Mouse (Mus musculus): ENCODE results near the gene Ptch1. TPM values are rescaled to one million over a fixed set of nuclear protein-coding genes. Genes with fewer than 3 reads are reported as not detected.

Gene Ptch1
- total and polyA plus RNA-seq, 3 experiments: 7.5 to 79.0 (median 23.4) TPM

Other genes with a start within 250 kb of the Ptch1 start
- 4.0 and 5.0 TPM in 2 replicates for gene Fancc, start 76.3 kb downstream of the Ptch1 start, total RNA-seq (2012; rRNA removed)
- gene Fancc, start 76.3 kb downstream of the Ptch1 start, polyA plus RNA-seq (2012; ENCODE audit: insufficient read depth in 1 of 2, insufficient read length in 2 of 2, low read depth in 1 of 2, low replicate concordance in 2 of 2, missing spikeins in 1 of 2): 1 to 10 TPM in 1 of 2 experiments, not detected in 1; 5.5 TPM
- gene Ercc6l2, start 241.6 kb upstream of the Ptch1 start, total RNA-seq (2012; rRNA removed): 15.6 and 17.1 TPM in 2 replicates
- 10 to 100 TPM; 19.4 to 61.7 TPM for gene Ercc6l2, start 241.6 kb upstream of the Ptch1 start, polyA plus RNA-seq (2012; ENCODE audit: insufficient read depth in 1 of 2, insufficient read length in 2 of 2, low read depth in 1 of 2, low replicate concordance in 2 of 2, missing spikeins in 1 of 2)